Mouse (Mus musculus) skeletal muscle tissue, adult 2 months (tissue): Measurements from ENCODE around the gene D430019H16Rik.
A peak's percentile ranks its signal among the peaks of the same experiment; 100 is the strongest.

Experiments used
- DNase-seq: peaks from one replicate; pipeline ENCODE4 v3.0.0-alpha.2; 2012; ENCODE audit warnings: low read depth, low spot score

Gene D430019H16Rik

GRCm38 (mm10) chr12:105453670-105454257 is at the start of gene D430019H16Rik:
D430019H16Rik (plus strand) TSS chr12:105453856.
- no peak for DNase-seq

GRCm38 (mm10) chr12:105406008-105406407 is 47.6 kb upstream of the D430019H16Rik start:
- DNase-seq, result no peak

- no peak for DNase-seq
Measured at GRCm38 (mm10) chr12:105413909-105414308, 39.7 kb upstream of the D430019H16Rik start.

GRCm38 (mm10) chr12:105420476-105420875 is 33.2 kb upstream of the D430019H16Rik start:
- DNase-seq, result no peak

DNA sequence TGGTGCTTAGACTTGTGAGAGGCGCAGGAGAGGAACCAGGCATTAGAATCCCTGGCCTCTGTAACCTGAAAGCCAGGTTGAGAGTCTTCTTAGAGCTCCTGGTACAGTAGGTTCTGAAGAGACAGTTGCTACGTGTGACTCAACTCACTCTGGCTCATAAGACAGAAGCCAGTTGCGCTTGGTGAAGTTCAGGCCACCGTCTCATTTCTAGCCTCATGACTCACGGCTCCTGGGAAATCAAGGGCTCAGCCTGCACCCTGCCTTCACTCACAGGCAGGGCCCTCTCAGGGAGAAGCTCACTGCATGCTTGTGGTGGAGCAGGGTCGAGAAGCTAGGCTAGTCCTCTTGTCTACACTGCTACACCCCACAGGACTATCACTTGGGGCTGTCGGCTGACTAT is 27.1 kb upstream of the D430019H16Rik start:
- no peak for DNase-seq

- DNase-seq, result peak; percentile 32
Measured at GRCm38 (mm10) chr12:105427039-105427757, 26.5 kb upstream of the D430019H16Rik start.

GRCm38 (mm10) chr12:105431872-105432271 is 21.8 kb upstream of the D430019H16Rik start:
- DNase-seq, result no peak

GRCm38 (mm10) chr12:105432807-105433206 is 20.8 kb upstream of the D430019H16Rik start:
- no peak for DNase-seq

DNA sequence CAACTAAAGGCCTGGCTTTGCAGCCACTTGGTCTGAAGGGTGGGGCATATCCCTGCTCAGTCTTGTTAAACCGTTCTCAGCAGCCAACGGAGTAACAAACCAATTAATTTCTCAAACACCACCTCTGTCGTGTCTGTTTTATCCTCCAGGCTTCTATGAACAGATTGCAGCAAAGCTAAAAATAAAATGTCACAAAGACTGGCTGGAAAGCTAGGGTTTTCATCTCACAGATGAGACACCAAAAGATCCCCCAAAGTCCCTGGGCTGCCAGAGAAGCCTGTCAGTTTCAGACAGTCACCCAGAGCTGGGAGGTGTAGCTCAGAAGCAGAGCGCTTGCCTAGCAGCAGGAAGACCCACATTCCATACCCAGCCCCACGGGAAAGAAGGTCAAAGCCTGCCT is 15.4 kb upstream of the D430019H16Rik start:
- no peak for DNase-seq

DNA sequence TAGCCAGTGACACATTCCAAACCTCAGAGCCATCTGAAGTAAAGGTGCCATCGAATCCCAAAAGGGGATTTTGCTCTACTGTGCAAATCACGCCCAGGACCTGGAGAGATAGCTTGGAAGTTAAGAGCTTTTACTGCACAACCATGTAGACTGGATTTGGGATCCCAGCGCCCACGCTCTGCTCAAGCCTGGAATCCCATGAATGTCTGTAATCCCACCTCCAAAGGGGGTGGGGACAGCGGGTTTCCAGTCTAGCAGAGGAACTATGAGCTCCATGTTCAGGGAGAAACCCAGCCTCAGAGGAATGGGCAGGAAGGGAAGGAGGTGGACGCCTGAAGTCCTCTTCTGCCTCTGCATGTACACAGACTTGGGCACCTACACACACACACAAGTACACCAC is 13.7 kb upstream of the D430019H16Rik start:
- no peak for DNase-seq

DNA sequence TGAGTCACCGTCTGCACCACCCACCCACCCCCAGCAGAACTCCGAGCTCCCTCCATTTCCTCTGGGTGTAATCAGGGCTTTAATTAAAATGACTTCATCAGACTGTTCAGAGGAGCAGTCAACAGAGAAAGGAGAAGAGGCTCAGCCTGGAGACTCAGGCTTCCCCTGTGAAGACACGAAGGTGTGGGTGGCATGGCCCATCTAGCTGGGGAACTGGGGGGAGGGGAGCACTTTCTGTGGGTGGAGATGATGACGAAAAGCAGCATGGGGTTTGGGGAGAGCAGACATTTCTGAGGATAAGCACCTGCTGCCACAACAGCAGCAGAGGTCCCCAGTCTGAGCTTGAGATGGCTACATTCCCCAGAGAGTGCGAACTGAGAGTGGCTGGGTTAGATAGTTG is 10.1 kb upstream of the D430019H16Rik start:
- DNase-seq, result no peak

GRCm38 (mm10) chr12:105445767-105446166 is 7.9 kb upstream of the D430019H16Rik start:
- no peak for DNase-seq

DNA sequence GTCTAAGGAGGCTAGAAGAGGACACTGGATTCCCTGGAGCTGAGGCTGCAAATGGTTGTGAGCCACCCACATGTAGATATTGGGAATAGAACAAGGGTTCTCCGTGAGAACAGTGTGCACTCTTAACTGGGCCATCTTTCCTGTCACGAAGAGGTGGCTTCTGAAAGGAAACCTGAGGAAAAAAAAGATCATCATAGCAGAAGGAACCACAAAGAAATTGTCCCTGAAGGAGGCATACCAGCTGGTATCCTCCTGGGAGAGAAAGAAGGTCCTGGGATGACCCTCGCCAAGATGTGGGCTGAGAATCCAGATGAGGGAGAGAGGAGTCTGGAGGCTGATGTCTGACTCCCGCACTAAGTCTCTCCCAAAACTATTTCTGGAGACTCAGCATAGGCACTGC is 4.4 kb upstream of the D430019H16Rik start:
- no peak for DNase-seq

GRCm38 (mm10) chr12:105454258-105455062 is 804 bp downstream of the D430019H16Rik start:
- DNase-seq, result no peak

- DNase-seq, result no peak
Measured at GRCm38 (mm10) chr12:105455063-105455559, 1.5 kb downstream of the D430019H16Rik start.

GRCm38 (mm10) chr12:105458791-105459190 is 5.1 kb downstream of the D430019H16Rik start:
- DNase-seq, result no peak

- DNase-seq, result no peak
Measured at GRCm38 (mm10) chr12:105461066-105461465, 7.4 kb downstream of the D430019H16Rik start.

GRCm38 (mm10) chr12:105469026-105469425 is 15.4 kb downstream of the D430019H16Rik start:
- DNase-seq, result no peak

GRCm38 (mm10) chr12:105475230-105475911 is 21.7 kb downstream of the D430019H16Rik start:
- DNase-seq, result no peak

DNA sequence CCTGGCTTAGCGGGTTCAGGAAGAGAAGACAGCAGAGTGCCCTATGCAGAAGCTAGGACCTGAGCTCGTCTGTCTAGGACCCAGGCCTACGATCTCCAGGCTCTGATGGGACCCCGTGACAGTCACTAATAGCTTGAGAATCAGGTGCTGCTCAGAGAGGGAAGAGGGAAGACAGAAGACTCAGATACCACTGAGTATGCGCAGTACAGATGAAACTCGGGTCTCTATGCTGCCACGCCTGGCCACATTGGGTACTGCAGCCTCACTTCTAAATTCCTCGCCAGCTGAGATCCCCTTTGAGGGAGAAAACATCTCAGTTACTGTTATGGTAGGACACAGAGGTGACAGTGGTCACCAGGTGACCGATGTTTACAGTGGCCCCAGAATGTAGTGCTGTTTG is 22.8 kb downstream of the D430019H16Rik start:
- DNase-seq, result no peak

DNA sequence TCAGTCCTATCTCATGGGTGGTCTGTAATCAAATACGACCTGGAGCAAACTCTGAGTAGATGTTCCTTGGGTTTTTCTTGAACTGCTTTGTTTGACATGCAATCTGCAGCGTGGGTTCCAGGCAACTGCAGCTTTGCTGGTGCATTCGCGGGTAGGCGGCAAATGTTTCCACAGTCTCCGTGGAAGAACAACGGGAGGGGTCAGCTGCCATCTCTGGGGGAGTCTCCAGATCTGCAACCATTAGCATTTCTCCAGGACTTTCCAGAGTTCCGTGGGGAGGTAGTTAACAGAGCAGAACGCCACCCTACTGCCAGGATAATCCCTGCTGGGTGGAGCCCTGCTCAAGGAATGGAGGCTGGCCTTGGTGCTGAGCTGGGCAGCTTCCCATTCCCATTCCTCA is 23.3 kb downstream of the D430019H16Rik start:
- no peak for DNase-seq

DNA sequence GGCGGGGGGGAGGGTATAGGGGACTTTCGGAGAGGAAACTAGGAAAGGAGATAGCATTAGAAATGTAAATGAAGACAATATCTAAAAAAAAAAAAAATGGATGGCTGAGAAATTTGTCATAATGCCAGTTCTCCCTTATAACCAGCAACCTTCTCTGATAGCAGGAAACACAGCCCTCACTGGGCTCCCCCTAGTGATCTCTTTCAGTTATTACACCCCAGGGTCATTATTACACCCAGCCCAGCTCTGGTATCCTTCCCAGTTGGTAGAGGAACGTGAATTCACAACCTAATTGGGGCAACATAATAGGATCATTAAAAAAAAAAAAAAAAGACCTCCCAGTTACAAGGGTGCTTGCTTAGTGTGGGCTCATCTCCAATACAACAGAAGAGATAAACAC is 29.8 kb downstream of the D430019H16Rik start:
- DNase-seq, result no peak
